Mouse (Mus musculus): ENCODE results near the gene Tmigd3. TPM values are rescaled to one million over a fixed set of nuclear protein-coding genes. Genes with fewer than 3 reads are reported as not detected.

Gene Tmigd3
- total and polyA plus RNA-seq, 3 experiments = 0.27 to 0.36 TPM; not detected in 1

- Histone ChIP-seq H3K36me3 (ENCODE audit: control insufficient read depth in 1 of 2, insufficient read depth in 2 of 2, low read length in 2 of 2) (peaks cover 0 to 2% of the 10 kb centered on the region in 2 experiments; a peak in 2 of 4 replicates), H3K27me3 (ENCODE audit: control insufficient read depth in 1 of 2, insufficient read depth in 2 of 2, low read length in 2 of 2) (no peaks in the 10 kb centered on the region; a peak in 1 of 4 replicates), H3K4me1 (ENCODE audit: control insufficient read depth in 1 of 2, insufficient read depth in 2 of 2, low read length in 2 of 2) (peaks cover 5 to 12% of the 10 kb centered on the region in 2 experiments), H3K9me3 (replicated peaks; ENCODE audit: insufficient read depth, low read length) (no peaks in the 10 kb centered on the region), H3K9ac (ENCODE audit: control insufficient read depth, low read depth, low read length, poor library complexity, severe bottlenecking) (no peak overlapping the region), H3K4me3 (ENCODE audit: control insufficient read depth in 1 of 2, insufficient read depth in 1 of 2, low read depth in 2 of 2, low read length in 2 of 2) (no peak overlapping the region), H3K79me2 (ENCODE audit: control insufficient read depth, insufficient read depth, low read length, poor library complexity) (no peaks in the 10 kb centered on the region), H3K27ac (ENCODE audit: control insufficient read depth, low read depth, low read length) (no peak overlapping the region)
- DNase-seq (ENCODE audit: low read depth, low spot score) = no peak
- TF ChIP-seq JUND (IDR thresholded peaks at IDR 0.05; ENCODE audit: low read depth, low read length) = no peak
- no peak for TF ChIP-seq UBTF (IDR thresholded peaks at IDR 0.05; ENCODE audit: borderline replicate concordance, insufficient read depth, low read depth, low read length)
- TF ChIP-seq CHD1 (IDR thresholded peaks at IDR 0.05; ENCODE audit: low read depth, low read length) = no peak
- TF ChIP-seq EP300 (IDR thresholded peaks at IDR 0.05; ENCODE audit: low read depth in 1 of 2, low read length in 2 of 2) = no peak
Measured at GRCm38 (mm10) chr3:105883111-105883510, 12.4 kb downstream of the Tmigd3 start.

DNA sequence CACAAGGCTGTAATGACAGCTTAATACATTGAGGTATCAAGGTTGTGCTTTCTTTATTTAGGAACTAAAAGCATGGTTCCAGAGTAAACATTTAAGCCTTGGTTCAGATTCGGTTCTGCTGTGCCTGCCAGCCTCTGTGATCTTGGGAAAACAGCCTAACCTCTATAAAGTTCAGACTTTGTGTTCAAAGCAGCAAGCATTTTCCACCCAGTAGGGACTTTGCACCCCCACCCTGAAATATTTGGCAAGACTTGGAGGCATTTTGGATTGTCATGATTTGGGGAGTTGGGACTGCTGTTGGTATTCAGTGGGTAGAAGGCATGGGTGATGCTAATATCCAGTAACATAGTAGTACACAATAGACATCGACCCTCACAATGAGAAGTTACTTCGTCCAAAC lies 18.3 kb downstream of the Tmigd3 start:
- Histone ChIP-seq H3K27ac (ENCODE audit: control insufficient read depth, low read depth, low read length) (no peak overlapping the region), H3K36me3 (ENCODE audit: control insufficient read depth in 1 of 2, insufficient read depth in 2 of 2, low read length in 2 of 2) (peaks cover 0 to 2% of the 10 kb centered on the region in 2 experiments; a peak in 1 of 4 replicates), H3K27me3 (ENCODE audit: control insufficient read depth in 1 of 2, insufficient read depth in 2 of 2, low read length in 2 of 2) (no peaks in the 10 kb centered on the region), H3K9ac (ENCODE audit: control insufficient read depth, low read depth, low read length, poor library complexity, severe bottlenecking) (no peak overlapping the region), H3K79me2 (ENCODE audit: control insufficient read depth, insufficient read depth, low read length, poor library complexity) (no peaks in the 10 kb centered on the region), H3K9me3 (replicated peaks; ENCODE audit: insufficient read depth, low read length) (no peaks in the 10 kb centered on the region), H3K4me1 (ENCODE audit: control insufficient read depth in 1 of 2, insufficient read depth in 2 of 2, low read length in 2 of 2) (peaks cover 5 to 14% of the 10 kb centered on the region in 2 experiments), H3K4me3 (ENCODE audit: control insufficient read depth in 1 of 2, insufficient read depth in 1 of 2, low read depth in 2 of 2, low read length in 2 of 2) (no peak overlapping the region)
- TF ChIP-seq MEF2A (IDR thresholded peaks at IDR 0.05; ENCODE audit: extremely low read depth, insufficient replicate concordance, low read depth, low read length, poor library complexity, severe bottlenecking) = no peak
- no peak for TF ChIP-seq MYB (IDR thresholded peaks at IDR 0.05; ENCODE audit: low read depth, low read length)
- no peak for TF ChIP-seq ZKSCAN1 (IDR thresholded peaks at IDR 0.05; ENCODE audit: low read depth, low read length)
- no peak for TF ChIP-seq TBP (IDR thresholded peaks at IDR 0.05; ENCODE audit: low read depth, low read length)
- no peak for TF ChIP-seq TCF12 (IDR thresholded peaks at IDR 0.05; ENCODE audit: low read depth, low read length)
- TF ChIP-seq POLR2A (IDR thresholded peaks at IDR 0.05; ENCODE audit: control insufficient read depth in 1 of 2, insufficient read depth in 1 of 2, low read depth in 1 of 2, low read length in 2 of 2, poor library complexity in 1 of 2) = no peak
- TF ChIP-seq BHLHE40 (IDR thresholded peaks at IDR 0.05; ENCODE audit: borderline replicate concordance, low read depth, low read length) = no peak
- no peak for TF ChIP-seq ELF1 (IDR thresholded peaks at IDR 0.05; ENCODE audit: low read depth, low read length)
- no peak for TF ChIP-seq JUND (IDR thresholded peaks at IDR 0.05; ENCODE audit: low read depth, low read length)
- TF ChIP-seq CHD2 (IDR thresholded peaks at IDR 0.05; ENCODE audit: low read length) = no peak
- TF ChIP-seq RAD21 (IDR thresholded peaks at IDR 0.05; ENCODE audit: low read depth, low read length) = no peak
- TF ChIP-seq NRF1 (IDR thresholded peaks at IDR 0.05; ENCODE audit: insufficient read depth, low read depth, low read length, poor library complexity, severe bottlenecking) = no peak
- no peak for TF ChIP-seq MAX (IDR thresholded peaks at IDR 0.05; ENCODE audit: low read length)
- no peak for DNase-seq (ENCODE audit: low read depth, low spot score)
